Mouse (Mus musculus) forebrain, embryonic 11.5 days (tissue): ENCODE measurements around the gene Pabpn1l. TPM values are rescaled to one million over a fixed set of nuclear protein-coding genes. Genes with fewer than 3 reads are reported as not detected.

Source experiments
- ATAC-seq: fragments of 200-750 bp; cut with Nextera tagmentation; replicated peaks from 2 replicates; pipeline ENCODE4 v1.8.0; 2017; ENCODE audit warnings: moderate TSS enrichment; ENCODE audit not compliant: low FRiP score
- DNase-seq: peaks from one replicate; pipeline ENCODE4 v3.0.0-alpha.2; 2017; ENCODE audit warnings: low spot score
- H3K27ac ChIP-seq: fragments of 300-500 bp; sonication (generic); 2 replicates; pipeline ENCODE4 v1.5.1; 2014; ENCODE audit warnings: low read depth, low read length
- H3K27me3 ChIP-seq: fragments of 300-500 bp; sonication (generic); 2 replicates; pipeline ENCODE4 v1.6.1; 2014; ENCODE audit warnings: mild to moderate bottlenecking, low read length, mixed read lengths; ENCODE audit not compliant: control insufficient read depth, insufficient read depth
- H3K36me3 ChIP-seq: fragments of 300-500 bp; sonication (generic); 2 replicates; pipeline ENCODE4 v1.6.1; 2014; ENCODE audit warnings: mild to moderate bottlenecking, low read length, moderate library complexity, mixed read lengths; ENCODE audit not compliant: control insufficient read depth, insufficient read depth
- H3K4me1 ChIP-seq: fragments of 300-500 bp; sonication (generic); replicated peaks from 2 replicates; pipeline ENCODE4 v1.6.1; 2014; ENCODE audit warnings: low read length, mixed read lengths; ENCODE audit not compliant: control insufficient read depth, insufficient read depth
- H3K4me2 ChIP-seq: fragments of 300-500 bp; sonication (generic); 2 replicates; pipeline ENCODE4 v1.6.1; 2014; ENCODE audit warnings: low read depth, mild to moderate bottlenecking, low read length, moderate library complexity, mixed read lengths; ENCODE audit not compliant: severe bottlenecking
- H3K4me3 ChIP-seq: fragments of 300-500 bp; sonication (generic); 2 replicates; pipeline ENCODE4 v1.5.1; 2014; ENCODE audit warnings: low read depth, low read length
- H3K9ac ChIP-seq: fragments of 300-500 bp; sonication (generic); 2 replicates; pipeline ENCODE4 v1.6.1; 2014; ENCODE audit warnings: low read length
- H3K9me3 ChIP-seq: fragments of 300-500 bp; sonication (generic); 2 replicates; pipeline ENCODE4 v1.6.1; 2016; ENCODE audit warnings: low read length, mixed read lengths; ENCODE audit not compliant: control insufficient read depth
- WGBS: fragments of 180-500 bp; shearing (Covaris S2); extraction: QIAGEN DNeasy Blood & Tissue Kit; methylation state at CpG from one replicate; pipeline ENCODE4 v1.1.7; 2014; 5-methylcytosine and 5-hydroxymethylcytosine counted together
- polyA plus RNA-seq: library from polyadenylated mRNA; unstranded; fragments of >200 nt; fragmentation: Nextera tagmentation; extraction: Ambion mirVana; gene quantifications from 2 replicates; pipeline ENCODE4 v1.2.1, GENCODE M21; 2014

Pabpn1l gene
- polyA plus RNA-seq: not detected in 2 replicates

DNA sequence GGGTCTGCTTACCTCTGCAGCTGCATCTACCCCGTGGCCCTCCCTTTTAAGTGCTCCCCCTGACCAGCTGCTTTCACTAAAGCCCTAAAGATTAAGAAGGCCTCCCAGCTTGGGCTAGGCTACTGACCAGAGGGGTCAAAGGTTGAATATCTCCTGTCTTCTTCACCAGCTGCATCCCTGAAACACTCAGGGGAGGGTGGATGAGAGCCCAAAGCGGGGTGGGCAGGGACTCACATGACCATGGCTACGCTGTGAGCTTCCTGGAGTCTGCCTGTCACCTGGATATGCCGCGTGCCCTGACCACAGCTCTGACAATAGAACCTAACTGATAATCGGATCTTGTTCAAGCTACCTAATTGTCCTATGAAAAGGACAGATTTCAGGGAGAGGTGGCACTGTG, at the start of gene Pabpn1l:
Pabpn1l (minus strand) TSS at position 13 of the 400 bp plus-strand sequence.
- H3K9ac ChIP-seq: no peak within 1 kb of the TSS
- H3K27me3 ChIP-seq: no peaks in the 10 kb centered on the region
- H3K27ac ChIP-seq: no peak within 1 kb of the TSS
- WGBS: 63% methylated on average over 6 of the region's 6 CpGs
- no peaks in the 10 kb centered on the region for H3K4me1 ChIP-seq
- H3K4me3 ChIP-seq: no peak within 1 kb of the TSS
- H3K4me2 ChIP-seq: no peak within 1 kb of the TSS
- no peak for DNase-seq
- no peaks in the 10 kb centered on the region for H3K9me3 ChIP-seq
- ATAC-seq: no peak
- H3K36me3 ChIP-seq: no peaks in the 10 kb centered on the region

DNA sequence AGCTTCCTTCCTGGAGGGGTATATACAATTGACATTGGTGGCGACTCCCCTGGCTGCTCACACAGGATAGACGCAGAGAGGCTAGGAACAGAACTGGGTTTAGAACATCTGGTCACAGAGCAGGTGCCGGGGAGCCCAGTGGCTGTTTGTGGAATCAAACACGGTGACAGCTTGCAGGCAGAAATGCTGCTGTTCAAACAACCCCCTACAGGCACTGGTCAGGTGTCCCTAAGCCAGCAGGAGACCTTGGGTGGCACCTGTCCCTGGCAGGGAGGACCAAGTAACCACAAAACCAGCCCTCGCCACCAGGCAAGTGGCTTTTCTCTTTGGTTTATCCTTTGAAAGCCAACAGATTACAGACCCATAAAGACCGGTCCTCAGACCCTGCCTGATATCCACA, 49.4 kb upstream of the Pabpn1l start:
- Histone ChIP-seq H3K4me3 (no peak overlapping the region), H3K9me3 (no peaks in the 10 kb centered on the region), H3K4me1 (no peaks in the 10 kb centered on the region; the same call in 1 of the 2 replicates), H3K27me3 (peaks cover 24% of the 10 kb centered on the region), H3K9ac (no peak overlapping the region), H3K27ac (no peak overlapping the region), H3K36me3 (no peaks in the 10 kb centered on the region), H3K4me2 (no peak overlapping the region)
- DNase-seq (no peak), ATAC-seq (no peak)
- WGBS: 77% methylated on average over 6 of the region's 6 CpGs

DNA sequence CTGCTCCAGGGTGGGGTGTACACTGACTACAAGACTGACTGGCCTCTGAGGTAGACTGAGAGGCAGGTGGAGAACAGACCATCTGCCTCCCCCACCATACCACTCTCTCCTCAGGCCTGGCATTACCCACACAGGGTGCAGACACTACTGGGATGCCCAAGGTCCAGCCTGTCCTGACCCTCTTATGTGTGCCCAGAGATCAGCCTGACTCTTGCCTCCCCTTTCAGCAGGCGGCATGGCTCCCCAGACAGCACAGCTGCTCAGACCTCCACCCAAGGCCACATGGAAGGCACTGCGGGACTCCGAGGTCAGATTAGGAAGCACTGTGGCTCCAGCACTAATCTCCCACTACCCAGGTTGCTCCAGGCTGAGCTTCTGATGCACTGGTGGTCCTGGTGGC, 48.2 kb upstream of the Pabpn1l start:
- Histone ChIP-seq H3K36me3 (no peaks in the 10 kb centered on the region), H3K4me2 (no peak overlapping the region), H3K4me3 (no peak overlapping the region), H3K27me3 (peaks cover 13% of the 10 kb centered on the region), H3K27ac (no peak overlapping the region), H3K4me1 (no peaks in the 10 kb centered on the region; the same call in 1 of the 2 replicates), H3K9me3 (no peaks in the 10 kb centered on the region), H3K9ac (no peak overlapping the region)
- no peak for DNase-seq
- ATAC-seq: no peak
- 52% methylated on average over 3 of the region's 3 CpGs for WGBS

DNA sequence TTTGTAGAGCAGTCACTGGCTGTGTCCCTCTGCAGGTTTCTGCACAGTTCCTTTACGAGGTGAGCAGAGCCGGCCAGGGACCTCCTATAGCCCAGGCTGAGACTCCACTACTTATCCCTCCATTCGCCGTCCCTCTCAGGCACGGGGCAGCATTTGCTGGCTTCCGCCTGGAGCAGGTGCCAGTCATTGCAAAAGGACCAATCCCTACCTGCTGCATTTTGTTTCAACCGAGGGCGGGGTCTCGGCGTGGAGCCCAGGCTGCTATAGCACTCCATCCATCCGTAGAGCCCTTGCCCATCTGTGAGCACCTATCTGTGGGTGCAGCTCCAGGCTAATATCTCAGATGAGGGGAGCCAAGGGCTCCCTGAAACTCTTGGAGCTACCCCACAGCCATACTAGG, 47.5 kb upstream of the Pabpn1l start:
- H3K9ac ChIP-seq: no peak overlapping the region
- DNase-seq (no peak), ATAC-seq (no peak)
- WGBS: 15% methylated on average over 11 of the region's 11 CpGs
- peaks cover 8% of the 10 kb centered on the region for H3K27me3 ChIP-seq
- no peaks in the 10 kb centered on the region for H3K9me3 ChIP-seq
- no peak overlapping the region for H3K4me3 ChIP-seq
- no peak overlapping the region for H3K27ac ChIP-seq
- H3K4me1 ChIP-seq: no peaks in the 10 kb centered on the region; the same call in 1 of the 2 replicates
- H3K4me2 ChIP-seq: no peak overlapping the region
- H3K36me3 ChIP-seq: no peaks in the 10 kb centered on the region

DNA sequence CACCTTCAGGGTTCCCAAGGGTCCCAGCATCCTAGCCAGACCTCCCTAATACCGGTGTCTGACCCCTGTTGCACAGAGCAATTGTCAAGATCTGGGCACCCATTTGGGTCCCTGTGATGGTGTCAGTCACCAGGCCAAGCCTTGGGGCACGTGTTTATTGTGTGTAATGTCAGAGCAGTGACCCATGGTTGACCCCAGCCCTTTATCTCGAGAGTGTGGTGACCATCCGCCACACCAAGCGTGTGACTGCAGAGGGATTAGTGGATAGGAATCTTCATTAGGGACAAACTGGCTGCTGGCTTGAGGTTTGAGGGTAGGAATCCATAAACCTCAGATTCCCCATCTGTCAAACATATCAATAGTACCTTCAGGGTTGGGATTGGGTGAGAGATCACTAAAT, 46.8 kb upstream of the Pabpn1l start:
- no peaks in the 10 kb centered on the region for H3K36me3 ChIP-seq
- DNase-seq: no peak
- H3K4me2 ChIP-seq: no peak overlapping the region
- H3K4me3 ChIP-seq: no peak overlapping the region
- H3K9me3 ChIP-seq: no peaks in the 10 kb centered on the region
- H3K9ac ChIP-seq: no peak overlapping the region
- H3K27me3 ChIP-seq: peaks cover 8% of the 10 kb centered on the region
- H3K4me1 ChIP-seq: no peaks in the 10 kb centered on the region; the same call in 1 of the 2 replicates
- ATAC-seq: no peak
- no peak overlapping the region for H3K27ac ChIP-seq
- 14% methylated on average over 5 of the region's 5 CpGs for WGBS

DNA sequence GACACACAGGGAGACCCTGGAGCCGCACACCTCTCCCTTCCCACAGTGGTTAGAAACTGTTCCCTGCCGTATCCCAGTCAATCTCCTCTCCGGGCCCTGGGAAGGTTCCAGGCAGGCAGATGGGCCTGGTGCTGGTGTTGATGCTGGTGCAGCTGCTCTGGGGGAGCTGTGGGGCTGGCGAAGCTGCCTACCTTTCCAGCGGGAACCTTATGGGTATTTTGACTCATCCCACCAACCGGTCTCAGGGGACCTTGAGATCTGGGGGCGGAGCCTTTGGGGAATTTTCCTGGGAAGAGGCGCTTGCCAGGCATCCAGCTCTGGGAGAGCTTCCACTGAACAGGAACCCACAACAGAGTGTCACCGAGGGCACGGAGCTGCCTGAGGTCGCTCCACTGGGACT, 45.3 kb upstream of the Pabpn1l start:
- WGBS: 78% methylated on average over 11 of the region's 11 CpGs

DNA sequence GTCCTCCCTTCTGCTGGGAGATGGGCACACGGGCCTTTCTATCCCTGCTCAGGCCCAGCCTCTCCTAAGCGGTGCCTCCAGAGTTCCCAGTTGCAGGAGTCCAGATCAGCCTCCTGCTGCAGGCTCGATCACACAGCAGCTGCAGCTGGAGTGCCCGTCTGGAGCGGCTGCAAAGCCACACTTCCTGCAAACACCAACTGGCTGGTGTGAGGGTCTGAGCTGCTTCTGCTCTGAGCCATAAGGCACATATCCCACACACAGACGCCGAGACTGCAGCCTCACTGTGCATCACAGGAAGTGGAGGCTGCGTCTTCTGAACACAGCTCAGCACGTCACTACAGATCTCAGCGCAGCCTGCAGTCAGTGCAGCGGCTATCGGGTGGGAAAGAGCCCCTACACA, 44.3 kb upstream of the Pabpn1l start:
- H3K4me2 ChIP-seq: no peak overlapping the region
- H3K27ac ChIP-seq: no peak overlapping the region
- H3K27me3 ChIP-seq: peaks cover 6% of the 10 kb centered on the region; the same call in 1 of the 2 replicates
- H3K9ac ChIP-seq: no peak overlapping the region
- ATAC-seq (no peak), DNase-seq (no peak)
- H3K36me3 ChIP-seq: no peaks in the 10 kb centered on the region
- H3K9me3 ChIP-seq: no peaks in the 10 kb centered on the region
- 62% methylated on average over 12 of the region's 12 CpGs for WGBS
- H3K4me3 ChIP-seq: no peak overlapping the region
- no peaks in the 10 kb centered on the region; the same call in 1 of the 2 replicates for H3K4me1 ChIP-seq

More for the DNA sequence above, 45.3 kb upstream of the Pabpn1l start:
- no peak overlapping the region for H3K4me2 ChIP-seq
- H3K9ac ChIP-seq: no peak overlapping the region
- ATAC-seq: no peak
- H3K36me3 ChIP-seq: no peaks in the 10 kb centered on the region
- no peaks in the 10 kb centered on the region; the same call in 1 of the 2 replicates for H3K4me1 ChIP-seq
- DNase-seq: no peak
- no peaks in the 10 kb centered on the region for H3K9me3 ChIP-seq
- H3K27ac ChIP-seq: no peak overlapping the region
- peaks cover 8% of the 10 kb centered on the region for H3K27me3 ChIP-seq
- no peak overlapping the region for H3K4me3 ChIP-seq

DNA sequence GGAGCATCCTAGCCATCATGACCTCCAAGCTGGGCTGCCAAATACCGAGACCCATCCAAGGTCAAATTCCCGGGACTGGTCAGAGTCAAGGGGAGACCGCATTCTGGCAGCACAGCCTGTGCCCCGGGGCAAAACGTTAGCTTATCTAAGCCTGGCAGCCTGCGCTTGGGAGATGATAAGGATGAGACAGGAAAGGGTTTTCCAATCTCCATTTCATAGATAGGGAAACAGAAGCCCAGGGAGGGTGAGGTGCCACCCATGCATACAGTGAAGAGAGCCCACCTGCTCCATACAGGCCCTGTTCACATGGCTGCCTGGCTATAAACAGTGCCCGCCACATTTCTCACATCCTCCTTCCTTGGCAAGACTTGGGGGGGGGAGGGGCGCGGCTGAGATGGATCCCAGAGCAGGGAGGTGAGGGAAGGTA, 43.8 kb upstream of the Pabpn1l start:
- ATAC-seq (no peak), DNase-seq (no peak)
- Histone ChIP-seq H3K27ac (no peak overlapping the region), H3K36me3 (no peaks in the 10 kb centered on the region), H3K4me1 (no peaks in the 10 kb centered on the region; the same call in 1 of the 2 replicates), H3K9me3 (no peaks in the 10 kb centered on the region), H3K4me3 (no peak overlapping the region), H3K27me3 (peaks cover 5% of the 10 kb centered on the region; the same call in 1 of the 2 replicates), H3K9ac (no peak overlapping the region), H3K4me2 (no peak overlapping the region)
- WGBS: 75% methylated on average over 9 of the region's 9 CpGs

DNA sequence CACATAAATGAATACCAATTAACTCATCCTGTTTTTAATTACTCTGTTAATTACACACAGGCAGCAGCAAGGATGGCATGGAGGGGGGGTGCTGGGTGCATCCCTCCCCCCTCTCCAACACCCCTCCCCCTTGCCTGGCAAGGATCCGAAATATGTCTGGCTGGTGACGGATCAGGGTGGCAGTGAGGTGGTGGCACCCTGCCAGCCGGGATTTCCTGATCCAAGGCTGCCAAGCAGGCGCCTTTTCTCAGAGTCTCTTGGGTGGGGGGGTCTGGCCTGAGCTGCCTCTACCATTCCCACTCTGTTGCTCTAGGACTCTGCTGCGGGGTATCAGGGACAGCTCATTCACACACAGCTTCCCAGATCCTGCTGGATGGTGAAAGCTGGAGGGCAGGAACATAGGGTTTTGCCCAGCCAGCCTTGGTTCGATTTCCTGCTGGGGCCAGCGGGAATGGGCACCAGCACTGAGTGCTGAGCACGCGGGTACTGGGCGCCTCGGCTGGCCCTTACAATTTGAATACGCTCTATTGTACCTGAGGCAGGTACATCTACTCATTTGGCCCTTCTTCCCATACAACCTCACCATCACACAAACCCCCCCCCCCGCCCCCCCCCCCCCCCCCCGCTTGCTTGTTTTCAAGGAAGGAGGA, 43.3 kb upstream of the Pabpn1l start:
- H3K9ac ChIP-seq: no peak overlapping the region

More for the DNA sequence above, 43.3 kb upstream of the Pabpn1l start:
- H3K4me3 ChIP-seq: no peak overlapping the region
- H3K27ac ChIP-seq: no peak overlapping the region
- 83% methylated on average over 12 of the region's 14 CpGs for WGBS
- DNase-seq: no peak
- no peak overlapping the region for H3K4me2 ChIP-seq
- ATAC-seq: no peak
- no peaks in the 10 kb centered on the region for H3K9me3 ChIP-seq
- H3K4me1 ChIP-seq: no peaks in the 10 kb centered on the region; the same call in 1 of the 2 replicates
- peaks cover 3% of the 10 kb centered on the region; the same call in 1 of the 2 replicates for H3K27me3 ChIP-seq
- H3K36me3 ChIP-seq: no peaks in the 10 kb centered on the region
